Mouse (Mus musculus) cortical plate, adult 2 months (tissue): ENCODE measurements around the gene Col4a3.

Source experiments
- CTCF ChIP-seq: fragments of 200-500 bp; IDR thresholded peaks from 2 replicates; pipeline ENCODE4 v1.5.1; 2011; ENCODE audit warnings: mild to moderate bottlenecking, control low read depth, low read length; ENCODE audit not compliant: insufficient read depth; ENCODE audit errors: extremely low read depth
- POLR2A ChIP-seq: fragments of 200-500 bp; IDR thresholded peaks from 2 replicates; pipeline ENCODE4 v1.6.1; 2011; ENCODE audit warnings: mild to moderate bottlenecking, low read length, control low read depth; ENCODE audit not compliant: insufficient read depth; ENCODE audit errors: extremely low read depth

DNA sequence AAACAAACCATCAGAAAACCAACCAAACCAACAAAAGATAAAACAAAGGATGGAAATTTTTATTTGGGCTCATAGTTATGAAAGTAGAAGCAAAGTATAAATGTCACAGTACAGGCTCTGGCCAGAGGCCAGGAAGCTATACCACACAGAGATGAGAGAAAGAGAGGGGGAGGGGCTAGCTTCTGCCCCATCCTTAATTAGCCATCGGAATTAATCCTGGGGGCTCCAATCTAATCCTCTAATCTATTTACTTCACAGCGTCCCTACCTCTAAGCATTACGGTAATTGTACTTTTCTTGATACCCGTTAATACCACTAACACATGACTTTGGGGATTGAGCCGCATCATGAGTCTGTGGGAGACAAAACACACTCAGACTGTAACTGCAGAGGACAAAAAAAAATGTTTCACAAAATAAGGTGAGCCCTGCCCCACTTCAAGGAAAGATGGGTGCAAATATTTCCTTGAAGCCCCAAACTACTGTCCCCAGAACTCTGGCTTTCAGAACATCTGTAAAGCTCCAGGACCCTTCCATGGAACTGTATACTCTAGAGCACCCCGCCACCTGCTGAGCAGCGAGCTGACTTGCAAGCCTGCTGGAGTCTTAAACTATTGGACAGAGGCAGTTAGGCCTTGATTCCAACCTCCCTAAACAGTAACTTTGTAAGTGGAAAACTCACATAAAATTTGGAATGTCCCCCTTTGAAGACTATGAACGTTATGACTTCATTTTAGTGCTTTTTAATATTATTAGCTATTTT is 41.3 kb upstream of the Col4a3 start:
- no peak for TF ChIP-seq CTCF
- no peak for TF ChIP-seq POLR2A
